Mouse (Mus musculus) liver, postnatal 0 days (tissue): ENCODE data around the gene Eid2b.

ENCODE experiments used
- CTCF ChIP-seq: sonication (generic); IDR thresholded peaks from 2 replicates; pipeline ENCODE4 v1.5.1; 2016; ENCODE audit warnings: antibody characterized with exemption, low read depth
- EP300 ChIP-seq: IDR thresholded peaks from 2 replicates; pipeline ENCODE4 v1.6.1; 2016; ENCODE audit warnings: antibody characterized with exemption, low read depth, mild to moderate bottlenecking

DNA sequence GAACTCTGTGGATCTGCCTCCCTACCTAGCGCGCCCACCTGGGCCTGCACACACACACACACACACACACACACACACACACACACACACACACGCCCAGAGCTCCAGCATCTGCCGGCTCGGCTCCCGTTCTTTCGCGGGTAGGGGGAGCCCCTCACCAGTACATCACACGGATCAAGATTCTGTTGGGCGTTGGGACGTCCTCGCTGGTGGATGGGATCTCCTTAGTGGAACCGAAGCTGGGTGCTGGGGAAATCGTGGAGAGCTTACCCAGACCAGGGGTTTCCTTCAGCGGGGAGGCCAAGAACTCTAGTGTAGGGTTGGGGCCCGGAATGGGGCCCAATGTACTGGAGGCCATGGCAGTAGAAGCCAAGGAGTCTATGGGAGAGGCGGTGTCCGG lies 12.6 kb downstream of the Eid2b start:
- no peak for TF ChIP-seq EP300
- TF ChIP-seq CTCF = no peak
